Comparison of ENCODE assay signal across 11 mouse cellular contexts in genomic region chr5:116568050-116568449, GRCm38 (mm10). TPM values are rescaled to one million over a fixed set of nuclear protein-coding genes. Genes with fewer than 3 reads are reported as not detected.
"Had no signal": no experiment of that assay in that cellular context is flagged by ENCODE, and none has a peak within 500 bp of the region (broad histone marks: within the 10 kb centered on the region; RNA-seq: fewer than 3 reads in every experiment).

No protein-coding gene starts in this region.

- DNase-seq: kidney, postnatal 25 days; layer of hippocampus, adult 9-11 months; liver, embryonic 13.5 days; lung, adult 2 months; lung, postnatal 14 days; lung, postnatal 4 days; midbrain, embryonic 14.5 days; thymus, adult 18-20 months; thymus, postnatal 36 days had no signal

RNA-seq across cellular contexts. Expression of gene Srrm4, which starts 23.6 kb away (rescaled TPM):
- total RNA-seq: megakaryocyte progenitor cell, adult 5-6 weeks; megakaryocyte-erythroid progenitor cell, adult 5-6 weeks had no signal
